Mouse (Mus musculus) small intestine, adult 2 months (tissue): ENCODE results near the gene Tbxa2r. TPM values are rescaled to one million over a fixed set of nuclear protein-coding genes. Genes with fewer than 3 reads are reported as not detected.

Source experiments
- H3K27ac ChIP-seq: fragments of 200-500 bp; 2 replicates; pipeline ENCODE4 v1.5.1; 2012; ENCODE audit warnings: low read depth, low read length, control low read depth, inconsistent platforms; ENCODE audit not compliant: insufficient read depth
- H3K27me3 ChIP-seq: fragments of 200-500 bp; 2 replicates; pipeline ENCODE4 v1.6.1; 2012; ENCODE audit warnings: mild to moderate bottlenecking, moderate library complexity, low read length, inconsistent platforms; ENCODE audit not compliant: control insufficient read depth, insufficient read depth
- H3K36me3 ChIP-seq: fragments of 200-500 bp; 2 replicates; pipeline ENCODE4 v1.6.1; 2012; ENCODE audit warnings: mild to moderate bottlenecking, low read length, control low read depth, inconsistent platforms; ENCODE audit not compliant: control insufficient read depth, insufficient read depth
- H3K4me1 ChIP-seq: fragments of 200-500 bp; 2 replicates; pipeline ENCODE4 v1.6.1; 2012; ENCODE audit warnings: low read length, inconsistent platforms, mixed read lengths; ENCODE audit not compliant: control insufficient read depth, insufficient read depth, insufficient read length
- H3K4me3 ChIP-seq: fragments of 200-500 bp; 2 replicates; pipeline ENCODE4 v1.5.1; 2012; ENCODE audit warnings: low read depth, mild to moderate bottlenecking, control low read depth, inconsistent platforms, low read length, moderate library complexity
- CTCF ChIP-seq: fragments of 200-500 bp; IDR thresholded peaks from 2 replicates; pipeline ENCODE4 v1.5.1; 2012; ENCODE audit warnings: low read depth, mild to moderate bottlenecking, control low read depth, inconsistent platforms, low read length, moderate library complexity, mixed read lengths; ENCODE audit not compliant: insufficient replicate concordance, insufficient read length; ENCODE audit errors: extremely low read depth
- POLR2A ChIP-seq: fragments of 200-500 bp; IDR thresholded peaks from 2 replicates; pipeline ENCODE4 v1.6.1; 2012; ENCODE audit warnings: low read depth, mild to moderate bottlenecking, control low read depth, inconsistent platforms, low read length, moderate library complexity
- WGBS: fragments of 180-500 bp; shearing (Covaris S2); methylation state at CpG from one replicate; pipeline ENCODE4 v1.1.7; 2018; 5-methylcytosine and 5-hydroxymethylcytosine counted together
- polyA plus RNA-seq: library from polyadenylated mRNA; depleted of rRNA; stranded (reverse); fragments of >200 nt; gene quantifications from 2 replicates; pipeline ENCODE4 v1.2.3, GENCODE M21; 2012

The Tbxa2r gene
- polyA plus RNA-seq, 1 experiment = 10.2 TPM

GRCm38 (mm10) chr10:81320550-81321347, 7.8 kb upstream of the Tbxa2r start, which contains the start of gene Cactin:
Gene Cactin (plus strand): TSS chr10:81321103.
- Histone ChIP-seq H3K4me3 (peak within 1 kb of the TSS; percentile 82), H3K27me3 (no peaks in the 10 kb centered on the region), H3K36me3 (peaks cover 34% of the 10 kb centered on the region), H3K27ac (peak within 1 kb of the TSS; percentile 91), H3K4me1 (peaks cover 30% of the 10 kb centered on the region)
- TF ChIP-seq CTCF (no peak), POLR2A (peak; percentile 49; the same call in 1 of the 2 replicates)
- under 1% methylated on average over 68 of the region's 68 CpGs for WGBS

- Histone ChIP-seq H3K27ac (peak overlapping the region; percentile 88; the same call in 1 of the 2 replicates), H3K27me3 (no peaks in the 10 kb centered on the region), H3K4me1 (peaks cover 30% of the 10 kb centered on the region), H3K36me3 (peaks cover 41% of the 10 kb centered on the region), H3K4me3 (peak overlapping the region; percentile 82)
- WGBS = under 1% methylated on average over 20 of the region's 20 CpGs
- no peak for TF ChIP-seq POLR2A
- no peak for TF ChIP-seq CTCF
Observed at GRCm38 (mm10) chr10:81321436-81321835, 7.1 kb upstream of the Tbxa2r start.

- 91% methylated on average over 27 of the region's 27 CpGs for WGBS
- H3K36me3 ChIP-seq = peaks cover 49% of the 10 kb centered on the region
- H3K27ac ChIP-seq = no peak overlapping the region
- no peak overlapping the region; the same call in 1 of the 2 replicates for H3K4me3 ChIP-seq
- peaks cover 23% of the 10 kb centered on the region for H3K4me1 ChIP-seq
- H3K27me3 ChIP-seq = no peaks in the 10 kb centered on the region
- TF ChIP-seq CTCF (no peak), POLR2A (no peak)
Observed at GRCm38 (mm10) chr10:81322444-81322843, 6.1 kb upstream of the Tbxa2r start.

GRCm38 (mm10) chr10:81323141-81323775, 5.3 kb upstream of the Tbxa2r start:
- 89% methylated on average over 23 of the region's 23 CpGs for WGBS
- Histone ChIP-seq H3K4me1 (peaks cover 18% of the 10 kb centered on the region), H3K36me3 (peaks cover 49% of the 10 kb centered on the region), H3K4me3 (no peak overlapping the region), H3K27ac (no peak overlapping the region), H3K27me3 (no peaks in the 10 kb centered on the region)
- TF ChIP-seq POLR2A (no peak), CTCF (no peak)

DNA sequence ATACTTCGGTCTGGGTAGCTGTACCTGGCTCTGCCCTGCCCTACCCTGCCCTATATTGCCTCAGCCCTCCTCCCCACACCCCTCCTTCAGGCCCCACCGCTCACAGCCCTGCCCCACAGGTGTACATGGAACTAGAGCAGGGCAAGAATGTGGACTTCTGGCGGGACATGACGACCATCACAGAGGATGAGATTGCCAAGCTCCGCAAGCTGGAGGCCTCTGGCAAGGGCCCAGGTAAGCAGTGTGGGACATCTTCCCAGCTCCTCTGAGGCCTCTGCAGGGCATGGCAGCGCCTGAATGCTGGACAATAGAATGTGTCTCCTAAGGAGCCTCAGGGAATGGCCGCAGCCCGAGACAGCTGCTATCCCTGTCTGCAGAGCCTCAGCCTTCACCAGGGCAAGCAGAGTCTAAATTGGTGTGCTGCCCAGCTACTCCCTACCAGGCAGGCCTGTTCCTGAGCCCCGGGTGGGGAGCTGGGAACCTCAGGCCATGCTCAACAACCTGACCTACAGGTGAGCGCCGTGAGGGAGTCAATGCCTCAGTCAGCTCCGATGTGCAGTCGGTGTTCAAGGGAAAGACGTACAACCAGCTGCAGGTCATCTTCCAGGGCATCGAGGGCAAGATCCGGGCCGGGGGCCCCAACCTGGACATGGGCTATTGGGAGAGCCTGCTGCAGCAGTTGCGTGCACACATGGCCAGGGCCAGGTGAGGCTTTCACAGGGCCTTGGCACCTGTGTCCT, 4.6 kb upstream of the Tbxa2r start:
- Histone ChIP-seq H3K4me1 (peaks cover 16% of the 10 kb centered on the region), H3K27ac (no peak overlapping the region), H3K27me3 (no peaks in the 10 kb centered on the region), H3K4me3 (no peak overlapping the region), H3K36me3 (peaks cover 49% of the 10 kb centered on the region)
- TF ChIP-seq CTCF (no peak), POLR2A (no peak)
- WGBS = 91% methylated on average over 18 of the region's 18 CpGs

GRCm38 (mm10) chr10:81325176-81325575, 3.4 kb upstream of the Tbxa2r start:
- H3K4me1 ChIP-seq = peaks cover 8% of the 10 kb centered on the region
- H3K4me3 ChIP-seq = no peak overlapping the region
- peaks cover 49% of the 10 kb centered on the region for H3K36me3 ChIP-seq
- 94% methylated on average over 21 of the region's 21 CpGs for WGBS
- no peak overlapping the region for H3K27ac ChIP-seq
- H3K27me3 ChIP-seq = no peaks in the 10 kb centered on the region
- TF ChIP-seq POLR2A (no peak), CTCF (no peak)

DNA sequence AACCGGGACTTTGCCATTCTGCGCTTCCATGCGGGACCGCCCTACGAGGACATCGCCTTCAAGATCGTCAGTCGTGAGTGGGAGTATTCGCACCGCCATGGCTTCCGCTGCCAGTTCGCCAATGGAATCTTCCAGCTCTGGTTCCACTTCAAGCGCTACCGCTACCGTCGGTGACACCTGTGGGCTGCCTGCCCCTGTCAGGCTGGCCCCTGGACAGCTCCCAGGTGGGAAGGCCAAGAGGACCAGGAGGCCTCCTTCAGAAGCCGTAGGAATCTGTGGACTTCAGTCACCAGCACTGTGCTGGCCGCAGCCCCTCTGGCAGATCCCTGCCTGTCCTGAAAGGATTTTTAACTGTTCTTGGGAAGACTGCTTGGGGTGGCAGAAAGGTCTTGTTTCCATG, 2.8 kb upstream of the Tbxa2r start:
- WGBS = 91% methylated on average over 18 of the region's 18 CpGs
- TF ChIP-seq POLR2A (no peak), CTCF (no peak)
- Histone ChIP-seq H3K27me3 (no peaks in the 10 kb centered on the region), H3K27ac (no peak overlapping the region), H3K4me3 (no peak overlapping the region), H3K4me1 (peaks cover 10% of the 10 kb centered on the region), H3K36me3 (peaks cover 49% of the 10 kb centered on the region)
